Mouse (Mus musculus) heart, postnatal 10 days (tissue): ENCODE results near the gene Hist1h3g. TPM values are rescaled to one million over a fixed set of nuclear protein-coding genes. Genes with fewer than 3 reads are reported as not detected.

Source experiments
- DNase-seq, 2 experiments: peaks; one replicate each; pipeline ENCODE4 v3.0.0; 2021
- intact Hi-C: fragments of 180-260 bp; cut with DNase I; formaldehyde crosslinking; loops from one replicate; pipeline ENCODE4 v1.15.1; 2025
- total RNA-seq, 2 experiments: library from RNA; stranded (reverse); gene quantifications; 2 replicates each; pipeline ENCODE4 v1.2.3; 2021

Gene Hist1h3g
- 10 to 100 TPM; 45.9 to 66.2 TPM for total RNA-seq

DNA sequence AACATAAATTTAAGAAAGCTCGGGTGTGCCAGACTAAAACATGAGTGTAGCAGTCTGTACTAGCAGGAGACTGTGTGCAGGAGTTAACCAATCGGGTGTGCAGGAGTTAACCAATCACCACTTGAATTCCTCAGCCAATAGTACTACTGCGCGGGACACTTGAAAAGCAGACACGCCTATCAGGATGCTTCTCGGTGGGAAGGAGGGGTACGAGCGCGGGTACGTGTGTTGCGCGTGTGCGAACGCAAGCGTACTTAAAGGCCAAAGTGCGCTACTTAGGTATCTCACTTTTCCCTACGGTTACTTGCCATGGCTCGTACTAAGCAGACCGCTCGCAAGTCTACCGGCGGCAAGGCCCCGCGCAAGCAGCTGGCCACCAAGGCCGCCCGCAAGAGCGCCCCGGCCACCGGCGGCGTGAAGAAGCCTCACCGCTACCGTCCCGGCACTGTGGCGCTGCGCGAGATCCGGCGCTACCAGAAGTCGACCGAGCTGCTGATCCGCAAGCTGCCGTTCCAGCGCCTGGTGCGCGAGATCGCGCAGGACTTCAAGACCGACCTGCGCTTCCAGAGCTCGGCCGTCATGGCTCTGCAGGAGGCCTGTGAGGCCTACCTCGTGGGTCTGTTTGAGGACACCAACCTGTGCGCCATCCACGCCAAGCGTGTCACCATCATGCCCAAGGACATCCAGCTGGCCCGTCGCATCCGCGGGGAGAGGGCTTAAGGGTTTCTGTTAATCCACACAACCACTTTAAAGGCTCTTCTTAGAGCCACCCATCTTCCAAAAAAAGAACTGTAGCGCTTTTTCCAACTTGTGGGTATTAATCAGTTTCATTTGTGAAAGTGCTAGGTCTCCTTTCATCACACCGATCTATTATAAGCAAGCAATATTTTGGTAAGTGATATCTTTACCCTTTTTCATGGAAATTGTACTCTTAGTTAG lies at the start of gene Hist1h3g:
Hist1h3g (plus strand) TSS at position 286 of the 939 bp plus-strand sequence.
- peak; percentile 92 to 93 for DNase-seq
- intact Hi-C loops, result loop anchor here (10.0 kb wide), 1 partner anchor 209 kb away; the partner anchor contains the start of genes Hist1h2bb and Hist1h3c

DNA sequence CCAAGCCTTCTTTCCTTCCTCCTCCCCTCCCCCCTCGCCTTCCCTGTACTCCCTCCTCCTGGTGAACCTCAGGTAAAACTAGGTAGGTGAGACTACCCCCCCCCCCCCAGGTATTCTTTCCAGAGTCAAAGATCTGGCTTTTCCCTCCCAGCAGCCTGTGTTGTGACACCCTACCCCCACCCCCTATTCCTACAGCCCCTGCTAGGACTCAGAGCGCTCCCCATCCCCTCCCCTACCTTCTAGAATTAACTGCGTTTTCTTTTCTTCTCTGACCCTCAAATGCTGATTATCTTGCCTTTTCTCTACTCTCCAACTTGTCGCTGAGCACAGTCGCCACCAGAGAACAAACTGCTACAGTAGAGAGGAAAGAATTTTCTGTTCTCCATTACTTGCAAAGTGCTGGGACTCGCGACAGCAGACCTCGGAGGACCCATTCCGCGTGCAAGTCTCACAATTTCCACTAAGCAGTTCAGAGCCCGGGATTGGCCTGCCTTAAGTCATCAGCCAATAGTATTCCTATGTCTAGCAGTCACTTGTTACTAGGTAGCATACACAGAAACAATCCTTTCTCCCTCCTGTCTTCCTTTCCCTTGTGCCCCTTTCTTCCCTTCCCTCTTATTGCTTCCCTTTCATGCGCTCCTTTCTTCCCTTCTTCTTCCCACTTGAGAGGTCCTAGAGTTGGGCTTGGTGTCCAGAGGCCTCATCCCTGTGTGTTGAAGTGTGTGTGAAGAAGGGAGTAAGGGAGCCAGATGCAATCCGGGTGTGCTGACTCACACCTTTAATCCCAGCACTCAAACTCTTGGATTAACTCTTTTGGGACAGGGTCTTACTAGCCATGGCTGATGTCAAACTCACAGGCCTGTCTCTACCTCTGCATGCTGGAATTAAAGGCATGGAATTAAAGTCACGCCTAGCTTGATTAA lies 46.6 kb upstream of the Hist1h3g start, which contains the start of gene Btn2a2:
Btn2a2 (minus strand) TSS at position 458 of the 923 bp plus-strand sequence.
- DNase-seq, result peak; percentile 65 to 74
- intact Hi-C loops, result no loop called here

DNA sequence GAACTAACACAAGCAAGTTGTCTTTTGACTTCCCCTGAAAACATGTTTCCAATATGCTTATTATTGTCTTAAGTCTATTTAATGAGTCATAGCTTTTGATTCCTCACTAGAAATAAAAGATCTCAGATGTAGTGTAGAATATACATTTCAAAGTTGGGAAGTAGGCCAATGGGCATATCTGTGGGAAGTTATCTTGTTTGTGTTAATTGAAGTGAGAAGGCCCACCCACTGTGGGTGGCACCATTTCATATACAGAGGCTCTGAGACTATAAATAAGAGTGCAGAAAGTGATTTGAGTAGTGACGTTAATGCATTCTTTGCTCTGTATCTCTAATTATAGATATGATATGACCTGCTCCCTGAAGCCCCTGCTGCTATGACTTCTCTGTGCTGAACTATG lies 44.4 kb upstream of the Hist1h3g start:
- intact Hi-C loops, result no loop called here
- no peak for DNase-seq

DNA sequence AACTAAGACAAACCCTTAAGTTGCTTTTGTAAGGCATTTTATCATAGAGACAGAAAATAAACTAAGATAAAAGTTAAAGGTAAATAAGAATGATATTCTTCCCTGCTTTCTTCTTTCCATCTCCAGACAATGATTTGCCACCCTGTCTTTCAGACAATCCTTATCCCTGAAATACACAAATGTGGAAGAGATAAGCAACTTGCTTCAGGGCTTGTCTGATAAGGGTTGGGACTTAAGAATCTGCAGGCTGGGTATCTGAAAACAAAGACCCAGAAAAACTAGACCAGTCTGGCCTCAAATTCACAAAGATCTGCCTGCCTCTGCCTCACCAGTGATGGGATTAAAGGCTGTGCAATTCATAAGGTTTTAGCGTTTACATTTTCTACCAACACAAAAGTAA lies 44.0 kb upstream of the Hist1h3g start:
- intact Hi-C loops, result no loop called here

DNA sequence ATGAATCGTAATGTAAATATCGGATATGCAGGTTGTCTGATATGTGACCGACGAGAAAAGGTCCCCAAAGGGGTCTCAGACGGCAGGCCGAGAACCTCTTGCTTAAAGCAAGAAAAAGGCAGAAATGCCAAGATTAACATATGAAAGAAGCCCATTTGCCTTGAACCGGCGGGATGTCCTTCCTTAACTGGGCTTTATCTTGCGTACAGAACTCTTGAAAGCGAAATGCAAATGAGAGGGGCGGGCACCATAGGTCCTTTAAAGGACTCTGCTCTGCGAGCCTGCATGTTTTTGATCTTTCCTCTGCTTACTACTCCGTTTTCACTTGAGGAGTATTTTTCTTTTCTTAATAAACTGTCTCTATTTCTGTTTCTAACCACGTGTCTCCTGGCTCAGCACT lies 43.2 kb upstream of the Hist1h3g start:
- DNase-seq, result no peak
- intact Hi-C loops, result no loop called here

More for the DNA sequence above, 44.0 kb upstream of the Hist1h3g start:
- no peak for DNase-seq

DNA sequence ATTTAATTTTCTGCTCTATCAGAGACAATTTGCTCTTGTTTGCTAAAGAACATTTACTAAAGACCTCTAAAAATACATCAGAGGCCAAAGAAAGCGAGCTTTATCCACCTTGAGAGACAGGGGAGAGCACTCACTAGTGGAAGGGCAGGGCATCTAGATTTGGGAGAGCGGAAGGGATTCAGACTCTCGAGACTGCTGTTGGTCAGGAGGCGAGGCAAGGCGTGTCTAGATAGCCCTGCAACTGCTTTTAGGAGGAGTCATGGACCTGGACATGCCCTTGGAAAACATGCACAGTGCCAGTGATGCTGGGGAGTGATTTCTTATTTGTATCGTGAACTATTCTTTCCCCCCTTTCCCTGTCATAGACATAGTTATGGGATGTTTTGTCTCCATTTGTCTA lies 39.7 kb upstream of the Hist1h3g start:
- DNase-seq, result no peak
- intact Hi-C loops, result no loop called here

DNA sequence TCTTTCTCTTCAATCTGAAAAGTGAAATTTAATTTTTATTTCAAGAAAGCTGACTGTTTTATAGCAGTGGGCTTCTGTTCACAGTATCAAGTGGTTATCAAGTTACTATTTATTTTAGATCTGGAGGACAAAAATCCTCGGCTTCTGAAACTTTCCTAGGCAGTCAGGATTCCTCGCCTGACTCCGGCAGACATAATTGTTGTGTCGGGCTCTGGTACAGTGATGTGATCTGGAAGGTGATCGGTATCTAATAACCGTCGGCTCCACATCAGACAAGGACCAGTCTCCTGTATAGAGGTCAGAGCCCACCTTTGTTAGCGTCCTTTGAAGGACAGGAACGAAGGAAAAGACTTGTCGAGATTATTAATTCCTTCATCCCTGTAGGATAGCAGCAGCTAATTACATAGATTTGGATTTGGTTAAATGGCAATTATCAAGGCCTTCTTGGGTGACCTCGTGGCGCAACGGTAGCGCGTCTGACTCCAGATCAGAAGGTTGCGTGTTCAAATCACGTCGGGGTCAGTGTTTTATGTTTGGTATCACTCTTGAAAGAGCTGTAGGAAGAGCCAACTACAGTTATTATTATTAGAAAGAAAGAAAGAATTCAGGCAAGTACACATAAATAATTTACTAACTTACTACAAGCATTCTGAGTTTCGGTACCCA lies 37.4 kb upstream of the Hist1h3g start:
- intact Hi-C loops, result no loop called here
- no peak for DNase-seq

DNA sequence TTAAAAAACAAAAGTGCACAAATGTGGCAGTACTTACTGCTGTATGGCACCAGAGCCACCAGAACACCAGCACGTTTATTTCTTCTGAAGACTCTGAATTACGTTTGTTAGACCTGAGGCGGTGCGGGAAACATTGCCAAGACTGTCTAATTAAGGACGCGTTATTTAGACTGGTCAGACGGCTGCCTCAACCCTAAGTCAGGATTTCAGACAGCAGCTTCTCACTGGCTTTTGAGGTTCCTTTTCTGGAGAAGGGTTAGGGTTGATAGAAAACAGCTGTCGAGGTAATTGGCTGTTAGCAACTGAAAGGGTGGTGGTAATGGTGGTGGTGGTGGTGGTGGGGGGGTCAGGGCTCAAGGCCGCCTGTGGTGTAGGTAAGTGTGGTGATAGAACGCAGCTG lies 36.6 kb upstream of the Hist1h3g start:
- intact Hi-C loops, result no loop called here
- no peak for DNase-seq

DNA sequence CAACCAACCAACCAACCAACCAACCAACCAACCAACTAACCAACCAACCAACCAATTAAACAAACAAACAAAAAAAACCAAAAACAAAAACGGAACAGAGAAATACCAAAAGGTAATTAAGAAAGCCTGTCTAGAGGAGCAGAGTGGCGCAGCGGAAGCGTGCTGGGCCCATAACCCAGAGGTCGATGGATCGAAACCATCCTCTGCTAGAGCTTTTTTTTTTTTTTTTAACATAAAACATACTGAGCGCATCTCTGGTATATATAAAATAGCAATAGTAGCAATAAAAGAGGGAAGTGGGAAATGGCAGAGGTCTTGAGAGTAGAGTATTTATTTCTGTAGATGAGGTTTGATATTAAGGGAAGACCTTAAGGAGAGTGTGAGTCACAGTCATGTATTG lies 35.3 kb upstream of the Hist1h3g start:
- intact Hi-C loops, result no loop called here
- DNase-seq, result no peak

DNA sequence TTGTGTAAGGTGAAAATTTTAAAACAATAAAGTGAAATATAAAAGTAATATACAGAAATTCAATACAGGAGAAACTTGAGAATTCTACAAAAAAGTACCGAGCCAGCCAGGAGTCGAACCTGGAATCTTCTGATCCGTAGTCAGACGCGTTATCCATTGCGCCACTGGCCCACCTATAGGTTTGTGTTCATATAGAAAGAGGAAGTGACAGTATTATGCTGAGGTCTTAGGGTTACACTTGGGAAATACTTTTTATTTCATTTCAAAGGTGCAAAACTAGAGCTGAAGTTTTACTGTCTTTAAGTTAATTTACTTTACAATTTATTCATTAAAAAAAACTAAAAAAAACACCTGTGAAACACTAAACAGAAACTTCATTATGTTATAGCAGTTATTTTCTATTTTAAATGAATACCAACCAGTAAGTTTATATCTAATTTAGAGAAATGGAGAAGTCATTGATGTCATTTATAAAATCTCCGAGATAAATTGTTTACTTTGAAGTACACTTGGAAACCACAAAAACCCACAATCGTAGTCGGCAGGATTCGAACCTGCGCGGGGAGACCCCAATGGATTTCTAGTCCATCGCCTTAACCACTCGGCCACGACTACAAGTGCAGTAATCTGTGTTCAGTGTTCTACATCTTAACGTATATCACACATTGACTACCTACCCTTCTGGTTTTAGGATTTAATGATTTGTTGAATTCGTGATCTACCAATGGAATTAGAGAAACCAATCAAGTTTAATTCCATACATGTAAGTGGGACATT lies 34.6 kb upstream of the Hist1h3g start:
- peak; percentile 45 to 61 for DNase-seq
- intact Hi-C loops, result no loop called here

DNA sequence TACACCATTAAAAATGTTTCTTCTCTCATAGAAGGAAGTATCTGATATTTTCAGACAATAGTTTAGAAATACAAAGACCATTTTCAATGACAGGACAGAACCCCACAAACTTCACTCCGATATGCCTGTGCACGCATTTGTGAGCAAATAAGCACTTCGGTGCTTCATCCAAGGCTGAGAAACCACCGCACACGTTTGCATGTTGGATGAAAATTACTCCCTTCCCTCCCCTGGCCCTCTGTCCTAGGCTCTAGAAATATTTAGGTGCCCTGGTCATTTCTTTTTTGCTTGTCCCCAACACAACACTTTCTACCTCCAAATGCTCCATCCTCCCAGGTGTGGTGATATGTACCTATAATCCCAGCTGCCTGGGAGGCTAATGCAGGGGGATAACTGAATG lies 33.7 kb upstream of the Hist1h3g start:
- no peak for DNase-seq
- intact Hi-C loops, result no loop called here

DNA sequence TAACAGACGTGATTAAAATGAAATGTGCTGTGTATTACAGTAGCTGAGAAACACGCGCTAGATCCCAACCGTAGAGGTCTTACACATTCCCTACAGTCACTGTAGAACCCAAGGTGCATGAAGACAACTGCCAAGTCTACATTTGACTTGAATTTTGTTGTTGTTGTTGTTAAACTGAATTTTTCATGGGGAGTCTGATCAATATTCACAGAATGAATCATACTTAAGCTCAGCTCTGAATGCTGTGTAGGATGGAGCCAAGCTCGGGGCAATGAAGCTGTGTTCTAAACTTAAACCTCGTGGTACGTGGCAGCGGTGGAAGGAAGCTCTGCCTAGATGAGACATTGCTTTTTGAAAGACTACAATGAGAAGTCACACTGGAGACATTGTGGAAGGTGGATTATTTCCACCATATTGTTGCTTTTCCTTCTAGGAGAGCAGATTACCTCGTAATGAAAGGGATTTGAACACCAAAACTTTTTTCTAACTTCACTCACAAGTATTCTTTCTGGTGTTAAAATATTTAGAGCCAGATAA lies 33.1 kb upstream of the Hist1h3g start:
- intact Hi-C loops, result no loop called here
- DNase-seq, result no peak

DNA sequence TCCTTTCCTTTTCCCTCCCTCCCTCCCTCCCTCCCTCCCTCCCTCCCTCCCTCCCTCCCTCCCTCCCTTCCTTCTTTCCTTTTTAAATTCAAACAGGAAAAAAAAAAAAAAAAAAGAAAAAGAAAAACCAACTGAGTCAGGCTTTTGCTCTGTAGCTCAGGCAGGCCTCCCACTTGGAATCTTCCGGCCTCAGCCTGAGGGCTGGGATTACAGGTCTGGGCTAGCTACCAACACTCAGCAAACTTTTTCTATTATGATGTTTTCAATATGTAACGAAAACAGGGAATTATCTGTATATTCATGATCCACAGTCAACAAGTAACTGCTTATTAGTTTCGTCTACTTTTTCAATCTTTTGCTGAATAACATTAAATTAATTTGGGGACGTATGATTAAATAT lies 32.3 kb upstream of the Hist1h3g start:
- DNase-seq, result no peak
- intact Hi-C loops, result no loop called here

DNA sequence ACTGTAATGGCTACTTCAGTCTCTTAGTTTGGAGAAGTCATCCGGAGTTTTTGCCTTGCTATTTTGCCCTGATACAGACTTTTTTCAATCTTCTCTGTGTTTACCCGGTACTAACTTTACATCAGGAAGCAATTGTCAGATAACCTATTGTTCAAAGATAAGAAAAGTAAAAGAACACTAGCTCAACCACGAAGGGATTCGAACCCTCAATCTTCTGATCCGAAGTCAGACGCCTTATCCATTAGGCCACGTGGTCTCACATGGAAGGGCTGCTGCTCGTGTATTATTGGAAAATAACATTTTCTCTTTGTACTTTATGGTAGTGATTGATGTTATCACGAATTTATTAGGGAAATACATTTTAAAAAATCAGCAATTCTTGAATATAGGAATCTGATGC lies 31.4 kb upstream of the Hist1h3g start:
- intact Hi-C loops, result no loop called here
- DNase-seq, result peak; percentile 39 to 61

DNA sequence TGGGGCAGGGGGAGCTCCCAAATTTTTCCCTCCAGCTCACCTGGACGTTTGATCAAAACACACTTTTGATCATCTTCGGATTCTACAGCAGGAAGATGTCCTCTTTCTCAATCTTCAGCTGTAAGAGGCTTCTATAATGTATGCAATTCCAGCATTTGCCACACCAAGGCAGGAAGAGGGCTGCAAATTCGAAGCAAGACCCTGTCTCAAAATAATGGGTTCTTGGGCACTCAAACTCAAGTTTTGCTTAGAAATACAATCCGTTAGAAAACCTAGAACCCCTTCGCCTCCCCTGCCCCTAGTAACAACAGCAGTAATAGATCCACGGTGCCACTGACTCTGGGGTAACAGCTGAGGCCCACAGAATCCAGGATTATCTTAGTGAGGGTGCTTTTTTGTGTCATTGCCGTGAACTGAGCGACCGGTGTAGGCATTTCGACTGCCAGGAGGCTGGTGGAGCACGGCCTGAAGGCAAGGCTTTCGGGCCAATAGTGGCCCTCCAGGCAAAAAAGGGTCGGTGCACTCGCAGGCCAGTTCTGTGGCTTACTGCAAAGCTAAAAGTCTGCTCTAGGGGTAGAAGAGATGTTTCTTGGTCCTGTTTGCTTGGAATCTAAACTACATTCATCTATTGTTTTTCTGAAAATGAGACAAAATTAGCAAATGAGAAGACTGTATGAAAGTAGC lies 29.4 kb upstream of the Hist1h3g start:
- DNase-seq, result no peak
- intact Hi-C loops, result no loop called here

DNA sequence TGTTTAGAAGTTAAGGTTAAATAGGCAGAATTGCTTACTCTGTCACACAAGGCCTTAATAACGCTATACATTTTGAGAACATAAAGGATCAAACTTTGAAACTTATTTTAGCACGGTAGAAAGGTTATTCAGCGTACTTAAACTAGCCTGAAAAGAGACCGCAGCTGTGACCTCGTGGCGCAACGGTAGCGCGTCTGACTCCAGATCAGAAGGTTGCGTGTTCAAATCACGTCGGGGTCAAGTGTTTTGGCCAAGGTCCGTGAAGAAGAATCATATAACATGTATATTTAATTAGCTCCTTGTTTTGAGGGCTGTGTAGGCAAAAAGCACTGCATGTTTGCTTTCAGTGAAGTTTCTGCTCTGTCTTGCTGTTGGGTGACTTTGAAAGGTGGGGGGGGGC lies 28.9 kb upstream of the Hist1h3g start:
- intact Hi-C loops, result no loop called here
- DNase-seq, result peak in 1 of 2 experiments; percentile 35

DNA sequence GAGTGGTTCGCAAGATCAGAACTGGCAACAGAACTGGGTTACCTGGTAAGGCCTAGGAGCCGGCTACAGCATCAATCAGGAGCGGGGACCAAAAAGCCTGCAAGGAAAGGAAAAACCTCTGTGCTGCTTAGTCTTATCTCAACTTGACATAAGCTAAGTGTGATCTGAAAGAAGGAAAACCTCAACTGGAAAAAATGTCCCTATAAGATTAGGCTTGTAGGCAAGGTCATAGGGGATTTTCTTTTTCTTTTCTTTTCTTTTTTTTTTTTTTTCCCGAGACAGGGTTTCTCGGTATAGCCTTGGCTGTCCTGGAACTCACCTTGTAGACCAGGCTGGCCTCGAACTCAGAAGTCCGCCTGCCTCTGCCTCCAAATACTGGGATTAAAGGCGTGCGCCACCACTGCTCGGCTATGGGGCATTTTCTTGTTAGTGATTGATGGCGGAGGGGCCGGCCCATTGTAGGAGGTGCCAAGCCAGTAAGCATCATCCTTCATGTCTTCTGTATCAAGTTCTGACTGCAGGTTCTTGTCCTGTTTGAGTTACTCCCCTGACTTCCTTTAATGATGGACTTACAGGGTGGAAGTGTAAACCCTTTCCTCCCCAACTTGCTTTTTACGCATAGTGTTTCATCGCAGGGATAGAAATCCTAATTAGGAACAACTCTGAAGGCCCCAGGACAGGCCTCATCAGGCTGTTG lies 28.3 kb upstream of the Hist1h3g start:
- no peak for DNase-seq
- intact Hi-C loops, result no loop called here

DNA sequence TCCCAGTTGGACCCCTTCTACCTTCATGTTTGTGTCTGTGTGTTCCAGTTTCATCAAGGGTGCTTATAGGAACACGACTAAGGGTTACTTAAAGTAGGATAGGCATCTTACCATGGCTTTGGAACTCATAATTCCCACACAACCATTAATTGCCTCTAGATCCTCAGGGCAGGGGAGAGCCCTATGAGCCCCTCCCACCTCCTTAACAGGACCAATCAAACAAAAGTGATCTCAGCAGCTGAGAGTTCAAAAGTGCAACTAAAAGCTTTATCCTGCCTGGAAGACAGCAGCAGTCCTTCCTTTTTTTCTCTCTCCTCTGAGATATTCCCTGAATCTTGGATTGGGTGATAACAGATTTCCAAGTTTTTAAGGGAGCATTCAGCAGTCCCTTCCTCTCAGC lies 25.1 kb upstream of the Hist1h3g start:
- no peak for DNase-seq
- intact Hi-C loops, result loop anchor here (10.0 kb wide), 1 partner anchor 1565 kb away; the partner anchor contains the start of gene Zfp184
